Mouse (Mus musculus) limb, embryonic 14.5 days (tissue): Measurements from ENCODE around the gene Rnf31. TPM values are rescaled to one million over a fixed set of nuclear protein-coding genes. Genes with fewer than 3 reads are reported as not detected.
A peak's percentile ranks its signal among the peaks of the same experiment; 100 is the strongest.

Source experiments
- ATAC-seq: fragments of 200-750 bp; cut with Nextera tagmentation; 2 replicates; pipeline ENCODE4 v1.8.0; 2017; ENCODE audit warnings: low read depth, moderate number of reproducible peaks, moderate TSS enrichment; ENCODE audit not compliant: low FRiP score
- DNase-seq: peaks from one replicate; pipeline ENCODE4 v3.0.0-alpha.2; 2015; ENCODE audit warnings: low spot score
- H3K27ac ChIP-seq: fragments of 300-500 bp; sonication (generic); replicated peaks from 2 replicates; pipeline ENCODE4 v1.5.1; 2014; ENCODE audit warnings: low read depth, mild to moderate bottlenecking, low read length, moderate library complexity, mixed read lengths
- H3K27me3 ChIP-seq: fragments of 300-500 bp; sonication (generic); 2 replicates; pipeline ENCODE4 v1.6.1; 2014; ENCODE audit warnings: low read length, mixed read lengths; ENCODE audit not compliant: control insufficient read depth, insufficient read depth
- H3K36me3 ChIP-seq: fragments of 300-500 bp; sonication (generic); 2 replicates; pipeline ENCODE4 v1.6.1; 2014; ENCODE audit warnings: mild to moderate bottlenecking, low read length, moderate library complexity, mixed read lengths; ENCODE audit not compliant: control insufficient read depth, insufficient read depth
- H3K4me1 ChIP-seq: fragments of 300-500 bp; sonication (generic); 2 replicates; pipeline ENCODE4 v1.6.1; 2014; ENCODE audit warnings: antibody characterized with exemption, low read length, mixed read lengths; ENCODE audit not compliant: control insufficient read depth, insufficient read depth
- H3K4me2 ChIP-seq: fragments of 300-500 bp; sonication (generic); replicated peaks from 2 replicates; pipeline ENCODE4 v1.6.1; 2014; ENCODE audit warnings: low read depth, mild to moderate bottlenecking, low read length, moderate library complexity; ENCODE audit not compliant: severe bottlenecking
- H3K4me3 ChIP-seq: fragments of 300-500 bp; sonication (generic); replicated peaks from 2 replicates; pipeline ENCODE4 v1.5.1; 2014; ENCODE audit warnings: low read length
- H3K9ac ChIP-seq: fragments of 300-500 bp; sonication (generic); 2 replicates; pipeline ENCODE4 v1.6.1; 2014; ENCODE audit warnings: mild to moderate bottlenecking, low read depth, low read length, moderate library complexity; ENCODE audit not compliant: severe bottlenecking
- H3K9me3 ChIP-seq: fragments of 300-500 bp; sonication (generic); 2 replicates; pipeline ENCODE4 v1.6.1; 2016; ENCODE audit warnings: low read length; ENCODE audit not compliant: control insufficient read depth
- POLR2A ChIP-seq: fragments of 200-500 bp; IDR thresholded peaks from 2 replicates; pipeline ENCODE4 v1.8.0; 2012; ENCODE audit warnings: inconsistent platforms, mild to moderate bottlenecking, moderate library complexity, borderline replicate concordance; ENCODE audit not compliant: insufficient read depth, insufficient read length; ENCODE audit errors: extremely low read depth
- WGBS: fragments of 180-500 bp; shearing (Covaris S2); extraction: QIAGEN DNeasy Blood & Tissue Kit; methylation state at CpG from one replicate; pipeline ENCODE4 v1.1.7; 2014; 5-methylcytosine and 5-hydroxymethylcytosine counted together
- polyA plus RNA-seq, 2 experiments: library from polyadenylated mRNA; depleted of rRNA in 1 of 2; stranded (reverse) in 1 of 2; unstranded in 1 of 2; fragments of >200 nt; fragmentation: Nextera tagmentation in 1 of 2; extraction: Ambion mirVana in 1 of 2; gene quantifications; 2 replicates each; pipeline versions ENCODE4 v1.2.1 to v1.2.3; 2012 to 2014

Rnf31 gene
- polyA plus RNA-seq, 2 experiments: 13.1 to 23.0 TPM

DNA sequence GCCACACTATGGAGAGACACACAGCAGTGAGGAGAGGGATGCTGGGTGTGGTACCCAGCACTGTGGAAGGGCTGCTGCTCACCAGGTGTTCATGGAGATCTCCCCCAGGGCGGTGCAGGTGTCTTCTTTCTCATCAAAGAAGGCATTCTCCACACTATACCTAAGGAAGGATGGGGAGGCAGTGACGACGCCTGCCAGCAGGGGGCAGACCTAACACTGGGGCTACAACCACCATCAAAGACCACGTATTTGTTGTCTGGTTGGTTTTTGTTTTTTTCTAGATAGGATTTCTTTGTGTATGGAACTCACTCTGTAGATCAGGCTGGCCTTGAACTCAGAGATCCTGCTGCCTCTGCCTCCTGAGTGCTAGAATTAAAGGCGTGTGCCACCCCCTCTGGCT is 37.8 kb downstream of the Rnf31 start:
- Histone ChIP-seq H3K4me1 (no peaks in the 10 kb centered on the region; the same call in 1 of the 2 replicates), H3K9me3 (no peaks in the 10 kb centered on the region), H3K4me2 (no peak overlapping the region), H3K9ac (no peak overlapping the region), H3K4me3 (no peak overlapping the region), H3K36me3 (peaks cover 98% of the 10 kb centered on the region), H3K27me3 (no peaks in the 10 kb centered on the region), H3K27ac (no peak overlapping the region)
- no peak for TF ChIP-seq POLR2A
- WGBS: 57% methylated on average over 5 of the region's 5 CpGs
- DNase-seq (no peak), ATAC-seq (no peak)

DNA sequence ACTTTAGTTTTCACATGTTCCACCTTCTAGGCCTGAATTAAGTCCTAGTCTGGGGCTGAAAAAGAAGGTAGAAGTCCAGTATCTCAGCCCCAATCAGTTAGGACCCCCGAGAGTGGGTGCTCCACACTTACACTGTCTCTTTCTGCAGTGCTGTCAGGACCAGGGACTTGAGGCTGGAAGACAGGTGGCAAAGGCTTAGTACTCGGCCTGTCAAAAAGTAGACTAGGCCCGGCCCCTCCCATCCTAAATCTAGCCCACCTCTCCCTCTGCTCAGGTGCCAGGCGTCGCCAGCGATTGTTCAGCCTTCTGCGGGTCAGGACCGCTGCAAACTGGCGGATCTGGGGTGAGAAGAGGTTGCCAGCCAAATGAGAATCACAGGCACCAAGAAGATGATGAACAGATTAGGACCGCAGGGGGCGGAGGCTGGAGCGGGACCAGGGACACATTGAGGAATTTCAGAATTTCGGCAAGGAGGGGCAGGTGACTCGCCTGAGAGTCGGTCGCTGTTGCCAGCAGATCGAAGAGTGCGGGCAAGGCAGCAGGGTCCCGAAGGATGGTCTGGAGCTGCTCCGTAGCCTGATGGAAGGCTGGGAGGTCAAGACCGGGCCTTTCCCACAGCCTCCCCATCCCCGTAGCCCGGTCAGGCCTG is 43.5 kb downstream of the Rnf31 start:
- H3K4me2 ChIP-seq: peak overlapping the region; percentile 88
- peak overlapping the region; percentile 77 for H3K4me3 ChIP-seq
- WGBS: 5% methylated on average over 23 of the region's 23 CpGs
- H3K36me3 ChIP-seq: peaks cover 75% of the 10 kb centered on the region
- peak overlapping the region; percentile 76 for H3K9ac ChIP-seq
- peaks cover 3% of the 10 kb centered on the region; the same call in 1 of the 2 replicates for H3K4me1 ChIP-seq
- ATAC-seq (peak; percentile 45), DNase-seq (no peak)
- 0 out of 2 replicates have a peak, but pooled peaks have one; percentile 15 for TF ChIP-seq POLR2A
- peak overlapping the region; percentile 67 for H3K27ac ChIP-seq
- H3K27me3 ChIP-seq: no peaks in the 10 kb centered on the region
- no peaks in the 10 kb centered on the region for H3K9me3 ChIP-seq

DNA sequence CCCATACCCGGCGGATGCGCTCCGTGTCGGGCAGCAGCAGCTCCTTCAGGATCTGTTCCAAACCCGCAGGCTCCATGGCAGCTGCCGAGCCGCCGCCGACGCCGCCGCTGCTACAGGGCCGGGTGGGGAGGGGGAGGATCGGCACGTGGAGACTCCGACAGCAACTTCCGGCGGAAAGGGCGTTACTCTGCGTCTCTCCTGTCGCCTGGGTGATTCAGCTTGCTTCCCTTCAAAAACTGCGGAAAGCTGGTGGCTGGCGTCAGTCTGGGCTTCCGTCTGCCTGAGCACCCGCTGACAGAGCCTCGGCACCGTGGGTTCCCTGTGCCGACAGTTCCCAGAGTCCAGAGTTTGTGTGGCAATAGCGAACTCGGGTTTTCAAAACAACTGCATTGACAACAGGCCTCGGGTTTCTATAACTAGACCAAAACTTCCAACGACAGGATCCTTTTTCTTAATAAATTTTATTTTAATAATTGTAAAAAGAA is 44.1 kb downstream of the Rnf31 start, which contains the start of gene Ipo4:
Gene Ipo4, minus strand, starts transcription at position 435 of the 485 bp plus-strand sequence.
- peaks cover 3% of the 10 kb centered on the region; the same call in 1 of the 2 replicates for H3K4me1 ChIP-seq
- H3K4me3 ChIP-seq: peak within 1 kb of the TSS; percentile 77
- 2% methylated on average over 28 of the region's 33 CpGs for WGBS
- H3K9me3 ChIP-seq: no peaks in the 10 kb centered on the region
- no peaks in the 10 kb centered on the region for H3K27me3 ChIP-seq
- peak within 1 kb of the TSS; percentile 67 for H3K27ac ChIP-seq
- H3K4me2 ChIP-seq: peak within 1 kb of the TSS; percentile 88
- no peak for TF ChIP-seq POLR2A
- peaks cover 75% of the 10 kb centered on the region for H3K36me3 ChIP-seq
- H3K9ac ChIP-seq: peak within 1 kb of the TSS; percentile 76
- DNase-seq (peak; percentile 94), ATAC-seq (peak; percentile 87)

GRCm38 (mm10) chr14:55637795-55638194 is 46.3 kb downstream of the Rnf31 start, which contains the start of gene Gm49378:
Gene Gm49378, minus strand, starts transcription at chr14:55637895.
- H3K27me3 ChIP-seq: no peaks in the 10 kb centered on the region
- peaks cover 8% of the 10 kb centered on the region for H3K4me1 ChIP-seq
- H3K4me3 ChIP-seq: no peak within 1 kb of the TSS
- TF ChIP-seq POLR2A: no peak
- no peaks in the 10 kb centered on the region for H3K9me3 ChIP-seq
- DNase-seq: no peak
- H3K36me3 ChIP-seq: peaks cover 61% of the 10 kb centered on the region
- no peak within 1 kb of the TSS for H3K27ac ChIP-seq
- no peak within 1 kb of the TSS for H3K9ac ChIP-seq
- no peak for ATAC-seq
- 97% methylated on average over 9 of the region's 9 CpGs for WGBS
- no peak within 1 kb of the TSS for H3K4me2 ChIP-seq

GRCm38 (mm10) chr14:55640816-55641215 is 49.3 kb downstream of the Rnf31 start:
- peaks cover 13% of the 10 kb centered on the region for H3K4me1 ChIP-seq
- H3K36me3 ChIP-seq: peaks cover 47% of the 10 kb centered on the region
- no peak overlapping the region for H3K9ac ChIP-seq
- no peaks in the 10 kb centered on the region for H3K9me3 ChIP-seq
- H3K27me3 ChIP-seq: no peaks in the 10 kb centered on the region
- H3K4me3 ChIP-seq: no peak overlapping the region
- 94% methylated on average over 14 of the region's 14 CpGs for WGBS
- ATAC-seq (no peak), DNase-seq (no peak)
- no peak overlapping the region for H3K27ac ChIP-seq
- TF ChIP-seq POLR2A: no peak
- no peak overlapping the region for H3K4me2 ChIP-seq
